Mouse (Mus musculus) embryonic stem cell, embryonic (primary cell): ENCODE data around the gene Lhx2.

Source experiments
- CTCF ChIA-PET, 4 experiments: fragments of 300-600 bp in 2 of 4; fragments of 350-600 bp in 2 of 4; sonication (Branson Sonifier 250); formaldehyde crosslinking; loops; one replicate each; lab custom pipeline; 2022; ENCODE audit warnings: inconsistent platforms in 2 of 4; lab: Charles Lee
- POLR2A ChIA-PET, 4 experiments: fragments of 300-600 bp in 2 of 4; fragments of 350-600 bp in 2 of 4; sonication (Branson Sonifier 250); formaldehyde crosslinking; loops; one replicate each; lab custom pipeline; 2022; ENCODE audit warnings: antibody characterized with exemption in 4 of 4, inconsistent platforms in 1 of 4; lab: Charles Lee

Lhx2 gene

DNA sequence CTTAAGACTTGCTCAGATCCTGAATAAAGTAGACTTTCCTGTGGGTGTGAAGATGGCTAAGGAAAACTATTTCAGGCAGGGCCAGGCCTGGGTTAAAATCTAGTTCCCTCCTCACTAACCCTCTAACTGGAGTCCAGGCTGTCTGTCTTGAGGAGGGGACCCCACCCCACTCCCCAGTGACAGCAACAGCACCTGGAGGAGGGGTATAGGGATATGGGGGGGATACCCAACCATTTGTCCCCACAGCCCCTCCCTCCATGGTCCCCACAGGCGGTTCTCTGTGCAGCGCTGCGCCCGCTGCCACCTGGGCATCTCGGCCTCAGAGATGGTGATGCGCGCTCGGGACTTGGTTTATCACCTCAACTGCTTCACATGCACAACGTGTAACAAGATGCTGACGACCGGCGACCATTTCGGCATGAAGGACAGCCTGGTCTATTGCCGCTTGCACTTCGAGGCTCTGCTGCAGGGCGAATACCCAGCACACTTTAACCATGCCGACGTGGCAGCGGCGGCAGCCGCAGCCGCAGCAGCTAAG lies 15.2 kb downstream of the Lhx2 start:
- POLR2A ChIA-PET = interaction anchor here in 1 of 4 experiments (0.8 kb wide), 1 partner anchor 9 kb away, joined by 3 read pairs; no protein-coding TSS in a partner anchor
- CTCF ChIA-PET = no interaction called here

GRCm38 (mm10) chr2:38354717-38355510 lies 15.8 kb downstream of the Lhx2 start:
- POLR2A ChIA-PET = interaction anchor here in 2 of 4 experiments (0.7 to 2.5 kb wide), 3 partner anchors 8 to 587 kb away, joined by 3 to 6 read pairs (median 3); no protein-coding TSS in a partner anchor
- CTCF ChIA-PET = no interaction called here

DNA sequence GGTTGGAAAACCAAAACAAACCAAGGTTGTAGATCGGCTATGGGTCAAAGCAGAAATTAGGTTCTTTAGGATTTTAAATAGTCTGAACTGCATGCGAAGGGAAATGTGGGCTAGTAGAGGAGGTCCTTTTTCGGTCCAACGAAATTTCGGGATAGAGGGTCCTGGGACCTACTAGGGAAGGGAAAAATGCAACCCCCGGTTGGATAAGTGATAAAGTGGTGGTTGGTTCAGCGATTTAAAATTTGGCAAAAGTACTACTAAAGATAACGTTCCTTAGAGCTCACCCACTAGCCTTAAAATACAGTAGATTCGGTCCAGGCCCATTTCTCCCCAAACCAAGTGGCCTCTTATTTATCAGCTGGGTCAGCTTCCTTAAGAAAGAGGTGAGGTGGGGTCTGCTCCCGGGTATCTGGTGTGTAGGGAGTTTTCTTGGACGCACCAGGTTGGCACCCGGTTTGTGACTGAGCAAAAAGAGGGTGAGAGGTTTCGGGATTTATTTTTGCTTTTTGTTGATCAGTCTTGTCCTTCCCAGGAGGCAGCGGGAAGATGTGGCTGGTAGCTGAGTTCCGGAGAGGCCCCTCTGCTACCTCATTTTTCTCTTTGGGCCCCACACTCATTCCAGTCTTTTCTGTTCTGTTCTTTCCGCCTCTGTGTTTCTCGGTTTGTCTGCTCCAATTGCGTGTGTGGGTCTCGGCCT lies 16.8 kb downstream of the Lhx2 start:
- CTCF ChIA-PET = interaction anchor here in 1 of 4 experiments (1.3 kb wide), 1 partner anchor 11 kb away, joined by 3 read pairs; no protein-coding TSS in a partner anchor
- POLR2A ChIA-PET = interaction anchor here in 3 of 4 experiments (0.6 to 2.5 kb wide), 4 partner anchors 9 to 399 kb away, joined by 3 to 10 read pairs (median 4); no protein-coding TSS in a partner anchor

- POLR2A ChIA-PET = interaction anchor here in 2 of 4 experiments (0.6 to 2.5 kb wide), 12 partner anchors 8 to 448 kb away, joined by 3 to 10 read pairs (median 4); no protein-coding TSS in a partner anchor
- CTCF ChIA-PET = interaction anchor here (0.5 to 1.4 kb wide), 10 partner anchors 11 to 624 kb away, joined by 3 to 6 read pairs (median 4); no protein-coding TSS in a partner anchor
Observed at GRCm38 (mm10) chr2:38356428-38357260, 17.6 kb downstream of the Lhx2 start.

DNA sequence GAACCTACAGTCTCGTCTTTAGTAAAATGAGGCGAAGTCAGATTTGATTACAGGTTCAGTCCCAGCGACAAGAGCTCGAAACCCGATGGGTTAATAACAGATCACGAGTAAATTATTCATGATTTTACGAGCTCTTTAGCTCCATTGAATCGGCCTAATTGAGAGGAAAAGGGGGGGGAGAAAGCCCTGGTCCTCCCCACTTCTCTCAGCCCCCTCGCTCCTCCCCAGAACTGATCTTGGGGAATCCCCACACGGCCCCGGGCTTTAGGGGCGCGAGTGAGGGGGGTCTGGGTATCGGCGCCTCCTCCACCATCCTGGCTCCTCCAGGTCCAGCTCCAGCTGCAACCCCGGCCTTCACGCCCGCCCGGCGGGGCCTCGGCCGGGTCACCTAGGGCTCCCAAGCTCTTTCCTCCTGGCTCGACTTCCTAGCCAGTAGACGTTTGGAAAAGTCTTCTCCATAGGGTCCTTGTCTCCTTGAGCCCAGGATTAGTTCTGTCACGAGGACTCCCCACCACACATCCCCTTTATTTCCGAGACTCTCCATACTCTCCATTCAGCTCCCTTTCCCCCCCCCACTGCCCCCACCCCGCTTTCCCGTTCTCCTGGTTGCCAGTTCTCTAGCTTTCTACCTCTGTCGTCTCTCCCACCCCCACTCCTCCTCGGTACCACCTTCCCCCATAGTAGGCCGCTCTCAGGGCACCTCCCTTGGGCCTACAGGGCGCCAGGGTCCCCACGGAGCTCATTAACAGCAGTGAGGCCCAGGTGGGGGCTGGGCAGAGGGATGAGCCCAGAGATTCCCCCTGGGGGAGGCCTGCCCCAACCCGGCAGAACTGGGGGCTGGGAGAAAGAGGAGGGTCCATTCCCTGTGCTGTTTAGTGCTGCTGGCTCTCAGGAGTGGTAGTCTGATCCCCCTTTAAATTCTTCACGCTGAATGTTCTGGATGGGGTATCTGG lies 18.5 kb downstream of the Lhx2 start:
- ChIA-PET CTCF (interaction anchor here in 3 of 4 experiments (0.5 to 1.4 kb wide), 8 partner anchors 10 to 624 kb away, joined by 3 to 6 read pairs (median 4); no protein-coding TSS in a partner anchor), POLR2A (interaction anchor here in 2 of 4 experiments (0.6 to 2.5 kb wide), 13 partner anchors 8 to 511 kb away, joined by 3 to 10 read pairs (median 4); no protein-coding TSS in a partner anchor)

DNA sequence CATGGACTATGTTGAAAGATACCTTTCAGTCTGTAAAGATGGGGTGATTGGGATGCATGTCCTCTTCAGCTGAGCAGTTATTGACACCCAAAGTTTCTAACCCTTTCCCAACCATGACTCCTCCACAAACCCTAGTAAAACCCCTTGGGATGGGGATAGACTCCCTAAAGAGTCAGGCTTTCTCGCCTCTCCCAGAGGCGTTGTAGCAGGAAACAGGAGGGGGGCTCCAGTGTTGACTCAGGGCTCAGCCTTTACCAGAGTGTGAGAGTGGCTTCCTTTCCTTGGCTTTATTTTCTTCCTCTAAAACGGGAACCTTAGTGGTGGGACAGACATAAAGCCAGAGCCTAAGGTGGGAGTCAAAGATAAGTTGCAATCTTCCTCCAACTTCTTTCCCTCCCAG lies 19.5 kb downstream of the Lhx2 start:
- ChIA-PET POLR2A (interaction anchor here in 1 of 4 experiments (1.2 kb wide), 1 partner anchor 23 kb away, joined by 6 read pairs; no protein-coding TSS in a partner anchor), CTCF (no interaction called here)

DNA sequence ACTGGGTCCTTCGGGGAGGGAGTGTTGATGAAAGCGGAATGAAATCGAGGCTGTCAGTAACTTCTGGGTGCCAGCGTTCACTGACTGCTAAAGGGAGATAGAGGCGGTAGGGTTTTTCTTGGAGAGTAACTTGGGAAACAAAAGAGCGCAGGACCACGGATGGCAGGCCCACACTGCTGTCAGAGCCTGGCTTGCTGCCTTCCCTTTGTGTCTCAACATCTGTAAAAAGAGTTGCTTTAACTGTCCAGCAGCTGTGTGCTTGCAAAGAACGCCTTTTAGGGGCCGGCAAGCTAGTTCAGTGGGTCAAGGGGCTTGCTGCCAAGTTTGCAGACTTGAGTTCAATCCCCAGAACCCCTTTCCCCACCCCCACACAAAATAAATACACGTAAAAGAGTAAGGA lies 20.1 kb downstream of the Lhx2 start:
- CTCF ChIA-PET = interaction anchor here in 3 of 4 experiments (0.6 to 1.7 kb wide), 3 partner anchors 16 to 410 kb away, joined by 3 to 5 read pairs (median 3); no protein-coding TSS in a partner anchor
- POLR2A ChIA-PET = interaction anchor here in 1 of 4 experiments (1.2 kb wide), 2 partner anchors 9 to 24 kb away, joined by 3 to 6 read pairs; no protein-coding TSS in a partner anchor

- ChIA-PET CTCF (interaction anchor here in 2 of 4 experiments (0.7 to 1.7 kb wide), 2 partner anchors 16 to 23 kb away, joined by 3 to 5 read pairs; no protein-coding TSS in a partner anchor), POLR2A (interaction anchor here in 1 of 4 experiments (1.2 kb wide), 2 partner anchors 9 to 24 kb away, joined by 3 to 6 read pairs; no protein-coding TSS in a partner anchor)
Observed at GRCm38 (mm10) chr2:38359811-38360210, 20.7 kb downstream of the Lhx2 start.

GRCm38 (mm10) chr2:38366222-38366621 lies 27.1 kb downstream of the Lhx2 start:
- CTCF ChIA-PET = interaction anchor here in 1 of 4 experiments (0.8 to 1.8 kb wide), 2 partner anchors 10 to 16 kb away, joined by 3 to 6 read pairs; no protein-coding TSS in a partner anchor
- POLR2A ChIA-PET = interaction anchor here in 2 of 4 experiments (1.0 to 1.2 kb wide), 2 partner anchors 8 to 9 kb away, joined by 3 read pairs; no protein-coding TSS in a partner anchor

DNA sequence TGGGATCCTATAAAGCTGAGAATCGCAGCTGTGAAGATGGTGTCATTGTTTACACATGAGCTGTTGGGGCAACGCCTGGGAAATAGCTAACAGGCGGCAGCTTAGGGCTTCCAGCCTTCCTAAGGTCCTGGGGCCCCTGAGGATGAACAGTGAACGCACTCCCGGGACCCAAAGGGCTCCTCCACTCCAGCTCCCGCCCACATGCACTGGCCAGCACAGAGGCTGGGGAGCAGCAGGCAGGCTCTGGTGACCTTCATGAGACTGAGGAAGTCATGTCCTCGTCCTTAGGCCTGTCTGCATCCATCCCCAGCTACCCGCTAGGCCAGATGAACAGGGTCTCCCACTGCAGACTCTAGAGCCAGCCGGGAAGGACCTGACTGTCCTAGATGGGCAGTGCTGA lies 27.9 kb downstream of the Lhx2 start:
- ChIA-PET POLR2A (interaction anchor here in 3 of 4 experiments (0.6 to 1.2 kb wide), 4 partner anchors 10 to 580 kb away, joined by 3 to 7 read pairs (median 5); no protein-coding TSS in a partner anchor), CTCF (interaction anchor here in 3 of 4 experiments (0.7 to 1.2 kb wide), 4 partner anchors 8 to 10 kb away, joined by 3 to 8 read pairs (median 4); no protein-coding TSS in a partner anchor)

GRCm38 (mm10) chr2:38367852-38368251 lies 28.8 kb downstream of the Lhx2 start:
- POLR2A ChIA-PET = interaction anchor here in 1 of 4 experiments (1.0 to 1.1 kb wide), 2 partner anchors 11 kb away, joined by 3 to 4 read pairs; no protein-coding TSS in a partner anchor
- CTCF ChIA-PET = interaction anchor here in 2 of 4 experiments (0.5 to 1.2 kb wide), 3 partner anchors 8 to 27 kb away, joined by 3 to 4 read pairs (median 3); no protein-coding TSS in a partner anchor

DNA sequence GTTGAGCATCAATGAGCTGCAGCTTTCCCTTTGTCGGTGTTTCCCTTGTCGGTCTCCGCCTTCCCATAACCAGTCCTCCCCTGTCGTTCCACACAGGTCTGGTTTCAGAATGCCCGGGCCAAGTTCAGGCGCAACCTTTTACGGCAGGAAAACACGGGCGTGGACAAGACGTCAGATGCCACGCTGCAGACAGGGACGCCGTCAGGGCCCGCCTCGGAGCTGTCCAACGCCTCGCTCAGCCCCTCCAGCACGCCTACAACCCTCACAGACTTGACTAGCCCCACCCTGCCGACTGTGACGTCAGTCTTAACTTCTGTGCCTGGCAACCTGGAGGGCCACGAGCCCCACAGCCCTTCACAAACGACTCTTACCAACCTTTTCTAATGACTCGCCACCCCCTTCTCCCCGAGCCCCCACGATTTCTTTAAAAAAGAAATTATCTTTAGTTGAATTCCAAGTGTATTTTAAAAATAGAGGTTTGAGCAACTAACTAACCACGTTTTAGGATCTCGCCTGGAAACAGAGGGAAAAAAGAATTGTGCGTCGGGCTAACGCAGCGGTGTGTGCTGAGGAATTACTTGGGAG lies 29.8 kb downstream of the Lhx2 start:
- ChIA-PET CTCF (interaction anchor here in 1 of 4 experiments (0.6 to 1.0 kb wide), 2 partner anchors 19 to 229 kb away, joined by 3 read pairs; no protein-coding TSS in a partner anchor), POLR2A (interaction anchor here in 2 of 4 experiments (1.1 to 1.6 kb wide), 2 partner anchors 12 to 17 kb away, joined by 3 to 5 read pairs; no protein-coding TSS in a partner anchor)

- POLR2A ChIA-PET = interaction anchor here in 1 of 4 experiments (0.6 to 1.0 kb wide), 3 partner anchors 19 to 601 kb away, joined by 3 read pairs; no protein-coding TSS in a partner anchor
- CTCF ChIA-PET = interaction anchor here (0.5 to 1.5 kb wide), 47 partner anchors 8 to 1055 kb away, joined by 3 to 9 read pairs (median 4); partner anchors contain the start of genes Arpc5l (in 1 of the 4) and Rpl35 (in 1 of the 4)
Observed at GRCm38 (mm10) chr2:38375606-38376304, 36.7 kb downstream of the Lhx2 start.

GRCm38 (mm10) chr2:38377254-38377653 lies 38.2 kb downstream of the Lhx2 start:
- ChIA-PET CTCF (interaction anchor here in 3 of 4 experiments (0.6 to 1.4 kb wide), 3 partner anchors 12 to 565 kb away, joined by 3 read pairs; no protein-coding TSS in a partner anchor), POLR2A (no interaction called here)
